Mouse (Mus musculus): ENCODE data around the gene Cd93. TPM values are rescaled to one million over a fixed set of nuclear protein-coding genes. Genes with fewer than 3 reads are reported as not detected.

Cd93 gene
- total and polyA plus RNA-seq, 3 experiments, result not detected

DNA sequence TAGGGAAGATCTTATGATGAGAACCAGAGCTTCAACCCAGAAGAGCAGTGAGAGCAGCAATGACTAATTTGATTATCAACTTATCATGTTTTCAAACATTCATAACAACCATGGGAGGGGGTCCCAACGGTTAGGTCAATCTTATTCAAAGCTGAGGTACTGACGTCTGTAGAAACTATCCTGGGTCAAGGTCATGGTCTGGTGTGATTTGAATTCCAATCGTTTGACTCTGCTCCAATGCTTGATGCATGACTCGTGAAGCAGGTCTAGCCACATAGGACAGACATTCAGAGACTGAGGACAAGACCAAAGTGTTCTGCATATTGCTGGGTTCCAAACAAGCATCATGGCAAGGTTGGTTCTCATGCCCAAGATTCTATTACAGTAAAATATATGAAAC is 33.2 kb upstream of the Cd93 start:
- TF ChIP-seq MAX (IDR thresholded peaks at IDR 0.05; ENCODE audit: low read length), result no peak
- no peak for TF ChIP-seq CHD1 (IDR thresholded peaks at IDR 0.05; ENCODE audit: low read depth, low read length)
- no peak for TF ChIP-seq ZKSCAN1 (IDR thresholded peaks at IDR 0.05; ENCODE audit: low read depth, low read length)
- no peak for TF ChIP-seq POLR2AphosphoS2 (IDR thresholded peaks at IDR 0.05; ENCODE audit: low read length)
- no peak for TF ChIP-seq SIN3A (IDR thresholded peaks at IDR 0.05; ENCODE audit: low read length)
- no peak for TF ChIP-seq GABPA (IDR thresholded peaks at IDR 0.05; ENCODE audit: low read depth, low read length)
- TF ChIP-seq ZC3H11A (IDR thresholded peaks at IDR 0.05; ENCODE audit: low read depth, low read length), result no peak
- TF ChIP-seq ETS1 (IDR thresholded peaks at IDR 0.05; ENCODE audit: low read depth, low read length), result no peak
- no peak for TF ChIP-seq TCF12 (IDR thresholded peaks at IDR 0.05; ENCODE audit: low read depth, low read length)
- TF ChIP-seq HCFC1 (IDR thresholded peaks at IDR 0.05; ENCODE audit: low read depth, low read length), result no peak
- TF ChIP-seq KAT2A (conservative IDR thresholded peaks at IDR 0.05; ENCODE audit: low read depth, low read length), result no peak
- no peak for TF ChIP-seq MYB (IDR thresholded peaks at IDR 0.05; ENCODE audit: low read depth, low read length)
- no peak for TF ChIP-seq USF2 (IDR thresholded peaks at IDR 0.05; ENCODE audit: borderline replicate concordance in 1 of 2, insufficient read depth in 1 of 2, low read depth in 1 of 2, low read length in 2 of 2)
- no peak for TF ChIP-seq UBTF (IDR thresholded peaks at IDR 0.05; ENCODE audit: borderline replicate concordance, insufficient read depth, low read depth, low read length)
- DNase-seq (ENCODE audit: low read depth, low spot score), result no peak
- Histone ChIP-seq H3K4me3 (ENCODE audit: control insufficient read depth in 1 of 2, insufficient read depth in 1 of 2, low read depth in 2 of 2, low read length in 2 of 2) (no peak overlapping the region), H3K4me1 (ENCODE audit: control insufficient read depth in 1 of 2, insufficient read depth in 2 of 2, low read length in 2 of 2) (no peaks in the 10 kb centered on the region), H3K36me3 (ENCODE audit: control insufficient read depth in 1 of 2, insufficient read depth in 2 of 2, low read length in 2 of 2) (no peaks in the 10 kb centered on the region), H3K9me3 (replicated peaks; ENCODE audit: insufficient read depth, low read length) (no peaks in the 10 kb centered on the region), H3K9ac (ENCODE audit: control insufficient read depth, low read depth, low read length, poor library complexity, severe bottlenecking) (no peak overlapping the region), H3K27me3 (ENCODE audit: control insufficient read depth in 1 of 2, insufficient read depth in 2 of 2, low read length in 2 of 2) (no peaks in the 10 kb centered on the region), H3K79me2 (ENCODE audit: control insufficient read depth, insufficient read depth, low read length, poor library complexity) (no peaks in the 10 kb centered on the region), H3K27ac (ENCODE audit: control insufficient read depth, low read depth, low read length) (no peak overlapping the region)

DNA sequence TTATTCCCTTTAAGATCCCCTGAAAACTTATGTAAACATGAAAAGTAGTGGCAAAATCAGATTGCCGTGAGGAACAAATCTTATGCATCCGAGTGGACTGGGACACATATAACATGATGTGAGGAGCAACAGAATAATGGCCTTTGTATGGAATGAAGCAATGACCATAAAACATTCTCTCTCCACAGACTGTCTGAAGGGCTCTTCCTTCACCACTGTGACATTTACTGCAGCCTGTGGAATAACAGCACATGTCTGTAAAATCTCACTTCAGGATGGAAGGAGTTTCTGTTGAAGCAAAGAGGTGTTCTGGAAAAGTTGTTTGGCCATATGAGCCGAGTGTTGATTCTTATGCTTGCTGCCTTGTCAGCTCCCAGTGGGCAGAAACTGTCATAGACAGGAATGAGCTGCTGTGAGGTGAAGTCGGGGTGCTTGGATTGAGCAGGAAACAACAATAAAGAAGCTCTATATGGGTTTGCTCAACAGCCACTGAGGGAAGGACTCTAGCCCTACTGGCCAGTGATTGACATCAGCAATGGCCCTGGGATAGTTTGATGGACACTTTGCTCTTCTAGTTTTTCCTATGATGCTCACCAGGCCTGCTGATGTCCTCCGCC is 32.6 kb upstream of the Cd93 start:
- no peaks in the 10 kb centered on the region for H3K9me3 ChIP-seq (replicated peaks; ENCODE audit: insufficient read depth, low read length)
- TF ChIP-seq USF2 (IDR thresholded peaks at IDR 0.05; ENCODE audit: borderline replicate concordance in 1 of 2, insufficient read depth in 1 of 2, low read depth in 1 of 2, low read length in 2 of 2) (no peak), NRF1 (IDR thresholded peaks at IDR 0.05; ENCODE audit: insufficient read depth, low read depth, low read length, poor library complexity, severe bottlenecking) (no peak), MXI1 (IDR thresholded peaks at IDR 0.05; ENCODE audit: low read depth, low read length) (no peak), TBP (IDR thresholded peaks at IDR 0.05; ENCODE audit: low read depth, low read length) (no peak), MYB (IDR thresholded peaks at IDR 0.05; ENCODE audit: low read depth, low read length) (no peak), HCFC1 (IDR thresholded peaks at IDR 0.05; ENCODE audit: low read depth, low read length) (no peak), RAD21 (IDR thresholded peaks at IDR 0.05; ENCODE audit: low read depth, low read length) (no peak), ZC3H11A (IDR thresholded peaks at IDR 0.05; ENCODE audit: low read depth, low read length) (no peak)
- no peak for DNase-seq (ENCODE audit: low read depth, low spot score)
- H3K27me3 ChIP-seq (ENCODE audit: control insufficient read depth in 1 of 2, insufficient read depth in 2 of 2, low read length in 2 of 2), result no peaks in the 10 kb centered on the region
- no peaks in the 10 kb centered on the region for H3K79me2 ChIP-seq (ENCODE audit: control insufficient read depth, insufficient read depth, low read length, poor library complexity)
- H3K36me3 ChIP-seq (ENCODE audit: control insufficient read depth in 1 of 2, insufficient read depth in 2 of 2, low read length in 2 of 2), result no peaks in the 10 kb centered on the region
- no peaks in the 10 kb centered on the region for H3K4me1 ChIP-seq (ENCODE audit: control insufficient read depth in 1 of 2, insufficient read depth in 2 of 2, low read length in 2 of 2)
- H3K4me3 ChIP-seq (ENCODE audit: control insufficient read depth in 1 of 2, insufficient read depth in 1 of 2, low read depth in 2 of 2, low read length in 2 of 2), result no peak overlapping the region
- H3K9ac ChIP-seq (ENCODE audit: control insufficient read depth, low read depth, low read length, poor library complexity, severe bottlenecking), result no peak overlapping the region
- H3K27ac ChIP-seq (ENCODE audit: control insufficient read depth, low read depth, low read length), result no peak overlapping the region
